Mouse (Mus musculus): Measurements from ENCODE around the gene Pxylp1. TPM values are rescaled to one million over a fixed set of nuclear protein-coding genes. Genes with fewer than 3 reads are reported as not detected.

Gene Pxylp1
- total RNA-seq, 2 experiments from 2014 or later: 14.5 to 21.3 TPM

DNA sequence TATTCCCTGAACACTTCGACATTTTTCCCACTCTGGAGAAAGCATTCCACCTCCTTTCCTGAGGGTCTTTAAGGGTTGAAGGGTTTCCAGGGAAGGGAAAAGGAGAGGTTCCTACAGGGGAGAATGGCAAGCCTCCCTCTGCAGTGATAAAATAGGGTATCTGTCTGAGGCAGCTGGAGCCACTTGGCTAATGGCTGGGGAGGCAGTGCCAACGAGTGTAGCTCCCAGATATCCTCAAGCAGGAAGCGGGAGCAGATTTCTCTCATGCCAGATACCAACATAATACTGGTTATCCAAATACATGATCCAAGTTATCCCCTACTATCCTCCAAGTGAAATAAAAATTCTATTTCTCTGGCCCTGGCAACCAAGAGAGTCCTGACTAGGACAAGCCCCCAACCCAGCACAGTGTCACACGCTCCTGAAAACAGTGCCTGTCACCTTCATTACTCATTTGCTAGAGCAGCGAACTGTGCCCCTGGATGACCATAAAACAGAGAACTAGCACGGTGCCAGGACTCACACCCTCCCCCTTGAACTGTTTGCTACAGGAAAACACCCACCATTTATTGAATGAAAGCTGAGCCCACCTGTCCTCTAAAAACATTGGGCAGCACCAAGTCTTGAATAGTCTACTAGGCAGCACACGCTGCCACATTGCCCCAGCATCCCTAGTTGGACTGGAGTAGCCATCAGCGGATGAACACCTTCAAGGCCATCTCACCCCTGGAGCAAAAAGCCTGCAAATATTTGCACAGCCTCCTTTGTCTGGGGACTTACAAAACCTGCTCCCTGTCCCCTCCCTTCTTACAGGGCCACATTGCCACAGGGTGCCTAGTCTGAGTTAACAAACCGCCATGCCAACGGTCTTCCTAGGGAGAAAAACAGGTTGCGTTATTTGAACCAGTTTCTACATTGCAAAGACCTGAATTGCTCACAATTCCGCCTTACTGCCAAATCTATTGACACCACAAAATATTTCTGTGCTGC, 833 bp downstream of the Pxylp1 start:
- no peak for DNase-seq
- intact Hi-C loops (cut with DNase I): no loop called here

DNA sequence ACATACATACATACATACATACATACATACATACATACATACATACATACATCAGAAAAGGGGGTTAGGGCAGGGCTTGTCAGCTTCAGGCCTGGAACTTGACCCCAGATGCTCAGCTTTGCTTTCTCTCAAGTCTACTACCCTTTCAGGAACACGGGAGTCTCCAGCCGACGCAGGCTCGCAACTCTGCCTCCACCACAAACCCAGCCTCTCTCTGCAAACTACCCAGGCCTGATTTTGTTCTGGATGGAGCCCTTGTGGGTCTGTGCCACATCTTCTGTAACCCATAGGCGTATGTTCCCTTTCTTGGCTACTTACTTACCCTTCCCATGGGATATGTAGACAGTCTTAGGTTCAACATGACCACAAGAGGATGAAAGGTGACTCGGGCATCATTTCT, 1.7 kb downstream of the Pxylp1 start:
- no peak for DNase-seq
- intact Hi-C loops (cut with DNase I): no loop called here

GRCm38 (mm10) chr9:96890266-96890665, 2.2 kb downstream of the Pxylp1 start:
- intact Hi-C loops (cut with DNase I): no loop called here
- DNase-seq: no peak

DNA sequence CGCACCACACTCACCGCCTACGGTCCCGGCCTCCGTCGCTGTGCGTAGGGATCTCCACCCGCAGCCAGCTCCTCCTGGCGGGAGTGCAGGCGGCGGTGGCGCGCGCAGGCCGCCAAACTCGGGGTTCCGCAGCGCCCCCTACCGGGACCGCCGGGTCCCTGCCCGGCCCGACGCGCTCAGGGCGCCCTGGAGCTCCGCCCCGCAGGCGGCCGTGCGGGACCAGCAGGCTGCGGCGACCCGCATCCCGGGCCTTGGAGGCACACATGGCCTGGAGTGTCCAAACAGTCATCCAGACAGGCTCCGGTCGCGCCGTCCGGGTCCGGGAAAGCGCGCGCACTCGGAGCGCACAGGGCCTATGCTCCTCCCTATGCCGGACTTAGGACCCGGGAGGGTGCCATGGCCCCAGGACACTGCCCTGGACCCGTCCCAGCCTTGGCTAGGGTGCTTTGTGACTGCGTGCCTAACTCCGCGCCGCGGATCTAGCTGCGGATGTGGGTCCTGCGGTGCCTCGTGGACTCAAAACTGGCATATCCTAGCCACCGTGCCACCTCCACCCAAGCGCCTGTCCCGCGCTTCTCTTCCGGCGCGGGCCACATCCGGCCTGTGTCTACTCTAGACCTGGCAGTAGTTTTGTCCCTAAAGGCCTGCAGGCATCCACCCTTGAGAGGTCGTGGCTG, 3.0 kb downstream of the Pxylp1 start:
- intact Hi-C loops (cut with DNase I): loop anchor here (2.0 kb wide), 1 partner anchor 51 kb away; no protein-coding TSS in a partner anchor
- peak; percentile 84 to 89 for DNase-seq

DNA sequence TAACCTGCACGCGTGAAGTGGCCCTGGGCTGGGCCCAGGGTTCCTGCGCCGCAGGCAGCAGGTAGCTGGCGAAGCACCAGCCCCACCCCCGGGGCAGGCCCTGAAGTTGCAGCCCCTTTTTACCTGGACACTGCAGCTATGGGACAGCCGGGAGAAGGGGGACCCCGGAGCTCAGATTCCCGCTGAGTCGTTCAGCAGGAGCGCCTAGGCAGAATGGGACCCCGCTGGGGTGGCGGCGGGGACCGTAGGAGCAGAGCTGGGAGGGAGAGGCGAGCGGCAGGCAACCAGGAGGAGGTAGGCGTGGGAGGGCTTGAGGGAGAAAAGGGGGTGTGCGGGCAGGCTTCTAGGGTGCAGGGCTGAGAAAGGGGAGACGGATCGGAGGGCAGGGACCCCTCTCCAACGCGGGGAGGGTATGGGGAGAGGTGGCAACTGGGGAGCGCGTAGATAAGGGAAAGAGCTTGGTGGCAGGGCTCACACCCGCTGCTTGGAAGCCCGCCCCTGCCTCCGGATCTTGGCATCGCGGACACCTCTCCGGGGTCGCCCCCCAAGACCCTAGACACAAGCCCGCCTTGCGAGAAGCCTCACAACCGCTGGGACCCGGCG, 3.6 kb downstream of the Pxylp1 start:
- DNase-seq: peak in 1 of 2 experiments; percentile 43
- intact Hi-C loops (cut with DNase I): loop anchor here (2.0 kb wide), 1 partner anchor 50 kb away; no protein-coding TSS in a partner anchor

GRCm38 (mm10) chr9:96887954-96888353, 4.5 kb downstream of the Pxylp1 start:
- intact Hi-C loops (cut with DNase I): loop anchor here (2.0 kb wide), 1 partner anchor 49 kb away; no protein-coding TSS in a partner anchor
- no peak for DNase-seq

DNA sequence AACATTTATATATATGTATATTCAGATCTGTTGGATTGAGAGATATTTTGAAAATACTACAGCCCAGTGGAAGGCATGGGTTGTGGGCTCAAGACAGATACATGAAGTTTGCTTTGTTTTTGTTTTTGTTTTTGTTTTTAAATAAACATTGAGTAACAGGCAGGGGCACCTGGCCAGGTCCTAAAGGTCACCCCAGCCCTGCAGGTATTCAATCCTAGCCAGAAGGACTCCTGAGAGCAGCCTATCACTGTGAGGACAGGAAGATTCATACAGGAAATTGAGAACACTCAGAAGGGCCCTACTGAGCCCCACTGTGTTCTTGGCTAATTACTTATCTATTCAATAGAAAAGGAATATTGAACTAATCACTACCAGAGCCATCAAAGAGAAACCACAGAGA, 5.0 kb downstream of the Pxylp1 start:
- intact Hi-C loops (cut with DNase I): no loop called here
- no peak for DNase-seq

- DNase-seq: no peak
- intact Hi-C loops (cut with DNase I): no loop called here
Observed at GRCm38 (mm10) chr9:96885781-96886180, 6.7 kb downstream of the Pxylp1 start.

DNA sequence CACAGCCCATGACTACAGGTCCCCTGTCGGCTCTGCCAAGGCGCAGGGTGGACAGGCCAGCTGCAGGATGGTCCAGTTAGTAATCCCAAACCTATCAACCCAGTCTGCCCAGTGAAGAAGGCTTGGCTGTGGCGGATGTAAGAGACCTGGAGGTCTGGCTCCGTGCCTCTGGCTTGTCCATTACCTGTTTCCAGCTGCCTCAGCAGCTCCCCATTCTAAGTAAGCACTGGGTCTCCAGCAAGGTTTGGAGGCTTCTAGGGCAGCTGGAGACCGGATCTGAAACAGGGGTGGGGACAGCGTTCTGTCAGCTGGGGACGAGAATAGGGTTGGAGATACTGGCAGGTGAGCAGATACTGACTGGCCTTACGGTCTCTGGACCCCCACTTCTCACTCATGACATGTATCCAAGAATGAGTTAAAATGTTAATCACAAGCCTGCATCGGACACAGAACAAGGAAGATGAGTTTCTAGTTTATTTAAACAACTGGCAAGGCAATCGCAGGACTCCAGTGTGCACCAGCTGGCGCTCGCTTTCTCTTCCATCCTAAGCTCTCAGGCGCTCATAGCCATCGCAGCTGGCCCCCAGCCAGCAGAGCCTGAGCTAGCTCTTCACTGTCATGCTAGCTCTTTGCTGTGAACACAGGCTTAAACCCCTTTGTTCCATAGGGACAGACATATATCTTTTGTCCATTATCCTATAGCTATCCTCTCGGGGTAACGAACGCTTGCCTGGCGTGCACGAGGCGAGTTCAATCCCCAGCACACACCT, 9.8 kb downstream of the Pxylp1 start:
- intact Hi-C loops (cut with DNase I): no loop called here
- no peak for DNase-seq

GRCm38 (mm10) chr9:96881901-96882300, 10.6 kb downstream of the Pxylp1 start:
- DNase-seq: no peak
- intact Hi-C loops (cut with DNase I): no loop called here

- DNase-seq: peak; percentile 53 to 75
- intact Hi-C loops (cut with DNase I): no loop called here
Observed at GRCm38 (mm10) chr9:96879024-96879423, 13.4 kb downstream of the Pxylp1 start.

DNA sequence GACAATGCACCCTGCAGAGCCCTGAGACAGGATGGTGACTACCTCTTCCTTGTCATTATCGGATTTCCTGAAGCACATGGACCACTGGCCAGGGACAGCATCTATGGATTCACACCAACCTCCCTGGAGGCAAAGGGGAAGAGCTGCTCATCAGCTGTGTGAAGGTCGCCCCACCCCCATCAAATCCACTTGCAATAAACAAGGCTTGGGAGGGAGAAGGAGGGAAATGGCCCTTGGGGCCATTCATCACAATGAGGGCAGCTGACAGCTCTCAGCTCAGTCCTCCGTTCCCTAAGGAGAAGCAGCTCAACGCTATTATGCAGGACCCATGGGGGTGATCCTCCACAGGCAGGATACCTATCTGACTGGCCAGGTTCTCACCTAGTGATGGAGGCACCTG, 14.0 kb downstream of the Pxylp1 start:
- DNase-seq: no peak
- intact Hi-C loops (cut with DNase I): no loop called here

GRCm38 (mm10) chr9:96875704-96876103, 16.8 kb downstream of the Pxylp1 start:
- no peak for DNase-seq
- intact Hi-C loops (cut with DNase I): no loop called here

DNA sequence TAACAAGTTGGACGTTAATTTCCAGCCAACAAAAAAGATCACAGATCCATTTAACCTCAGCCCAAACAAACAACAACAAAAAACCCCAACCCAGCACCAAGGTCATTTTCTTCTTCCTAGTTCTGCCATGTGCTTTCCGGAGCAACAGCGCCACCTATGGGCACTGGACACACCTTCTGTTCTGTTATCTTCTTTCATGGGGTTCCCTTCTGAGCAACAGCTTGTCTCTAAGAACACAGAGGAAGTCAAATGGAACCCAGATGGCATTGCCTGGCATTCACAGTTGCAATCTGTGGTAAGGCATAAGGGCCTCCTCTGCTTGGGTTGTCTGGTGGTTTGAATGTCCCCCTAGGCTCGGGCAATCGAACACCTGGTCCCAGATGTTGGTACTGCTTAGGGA, 19.4 kb downstream of the Pxylp1 start:
- DNase-seq: peak in 1 of 2 experiments; percentile 38
- intact Hi-C loops (cut with DNase I): no loop called here

- no peak for DNase-seq
- intact Hi-C loops (cut with DNase I): no loop called here
Observed at GRCm38 (mm10) chr9:96870104-96870503, 22.4 kb downstream of the Pxylp1 start.

GRCm38 (mm10) chr9:96869542-96869941, 22.9 kb downstream of the Pxylp1 start:
- DNase-seq: no peak
- intact Hi-C loops (cut with DNase I): no loop called here

GRCm38 (mm10) chr9:96868546-96868945, 23.9 kb downstream of the Pxylp1 start:
- no peak for DNase-seq
- intact Hi-C loops (cut with DNase I): no loop called here

- intact Hi-C loops (cut with DNase I): no loop called here
- no peak for DNase-seq
Observed at GRCm38 (mm10) chr9:96867165-96867564, 25.3 kb downstream of the Pxylp1 start.

- intact Hi-C loops (cut with DNase I): no loop called here
- no peak for DNase-seq
Observed at GRCm38 (mm10) chr9:96866196-96866595, 26.3 kb downstream of the Pxylp1 start.

DNA sequence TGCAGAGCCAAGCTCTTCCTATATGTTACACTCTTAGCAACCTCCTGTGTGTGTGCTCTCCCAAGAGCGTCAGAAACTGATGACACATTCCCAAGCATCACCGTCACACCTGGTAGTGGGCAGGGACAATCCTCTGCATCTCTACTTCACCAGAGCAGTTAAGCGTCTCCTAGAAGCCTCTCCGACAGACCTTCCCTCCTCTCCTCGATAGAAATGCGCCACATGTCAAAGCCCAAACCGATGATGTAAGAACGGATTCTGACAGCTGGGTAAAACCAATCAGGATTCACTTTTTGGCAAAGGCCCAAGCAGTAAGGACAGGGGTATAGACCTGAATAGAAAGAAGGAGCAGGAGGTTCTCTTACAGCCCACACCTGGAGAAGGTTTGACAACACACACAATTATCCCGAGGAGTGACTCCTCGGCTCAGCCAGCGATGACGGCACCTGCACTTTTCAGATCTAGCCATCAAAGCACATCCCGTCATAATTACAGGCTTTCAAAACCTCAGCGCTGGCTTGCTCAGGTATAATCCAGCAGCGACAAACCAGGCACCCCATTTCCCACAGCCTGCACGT, 26.9 kb downstream of the Pxylp1 start:
- intact Hi-C loops (cut with DNase I): no loop called here
- no peak for DNase-seq

Measured in heart, postnatal 36 days (tissue).